Mouse (Mus musculus): ENCODE data around the gene Fcho2.

Fcho2 gene

DNA sequence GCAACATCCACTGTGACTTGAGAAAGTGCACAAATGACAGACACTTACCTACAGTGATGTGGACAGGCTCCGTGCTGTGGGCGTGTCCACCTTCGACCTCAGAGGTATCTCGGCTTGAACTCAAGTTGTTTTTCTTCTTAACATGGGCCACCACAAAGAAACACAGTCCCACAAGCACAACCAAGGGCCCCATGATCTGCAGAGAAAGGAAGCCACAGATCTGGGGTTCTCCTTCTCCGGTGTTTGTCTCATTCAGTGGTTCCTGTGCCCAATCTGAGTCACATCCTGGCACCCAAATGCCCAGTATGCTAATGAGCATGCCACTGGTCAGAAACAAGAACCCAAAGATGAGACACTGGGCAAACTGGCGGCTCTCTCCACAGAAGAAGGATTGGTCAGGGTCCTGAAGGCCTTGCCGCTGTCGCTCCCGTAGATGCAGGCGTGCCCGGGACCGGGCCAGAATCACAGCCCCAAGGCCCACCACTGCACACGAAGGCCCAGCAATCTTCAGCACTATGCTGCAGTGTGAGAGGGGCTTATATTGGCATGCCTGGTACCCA is 123.2 kb downstream of the Fcho2 start:
- in situ Hi-C loops (cut with MboI; ENCODE audit: low pct_unique_long_range_greater_than_20kb in 1 of 2, low sequenced_read_pairs in 2 of 2, unreplicated experiment in 1 of 2) = no loop called here

DNA sequence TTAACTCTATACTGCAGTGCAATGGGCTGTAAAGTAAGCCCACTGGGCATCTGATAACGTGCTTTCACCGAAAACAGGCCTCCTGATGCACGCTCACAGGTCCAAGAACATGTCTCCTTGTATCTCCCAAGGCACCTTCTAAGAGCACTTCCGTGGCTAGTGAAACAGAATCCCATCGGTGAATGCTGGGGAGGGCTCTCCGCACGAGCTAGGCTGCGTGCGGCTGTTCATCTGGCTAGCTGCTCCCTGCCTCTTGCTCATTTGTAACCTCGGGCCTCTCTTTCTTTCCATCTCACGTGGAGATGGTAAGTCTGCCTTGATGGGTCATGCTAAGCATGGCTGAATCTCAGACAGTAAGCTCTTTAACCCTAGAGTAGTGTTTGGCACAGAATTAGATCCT is 124.4 kb downstream of the Fcho2 start:
- in situ Hi-C loops (cut with MboI; ENCODE audit: low pct_unique_long_range_greater_than_20kb in 1 of 2, low sequenced_read_pairs in 2 of 2, unreplicated experiment in 1 of 2) = no loop called here

DNA sequence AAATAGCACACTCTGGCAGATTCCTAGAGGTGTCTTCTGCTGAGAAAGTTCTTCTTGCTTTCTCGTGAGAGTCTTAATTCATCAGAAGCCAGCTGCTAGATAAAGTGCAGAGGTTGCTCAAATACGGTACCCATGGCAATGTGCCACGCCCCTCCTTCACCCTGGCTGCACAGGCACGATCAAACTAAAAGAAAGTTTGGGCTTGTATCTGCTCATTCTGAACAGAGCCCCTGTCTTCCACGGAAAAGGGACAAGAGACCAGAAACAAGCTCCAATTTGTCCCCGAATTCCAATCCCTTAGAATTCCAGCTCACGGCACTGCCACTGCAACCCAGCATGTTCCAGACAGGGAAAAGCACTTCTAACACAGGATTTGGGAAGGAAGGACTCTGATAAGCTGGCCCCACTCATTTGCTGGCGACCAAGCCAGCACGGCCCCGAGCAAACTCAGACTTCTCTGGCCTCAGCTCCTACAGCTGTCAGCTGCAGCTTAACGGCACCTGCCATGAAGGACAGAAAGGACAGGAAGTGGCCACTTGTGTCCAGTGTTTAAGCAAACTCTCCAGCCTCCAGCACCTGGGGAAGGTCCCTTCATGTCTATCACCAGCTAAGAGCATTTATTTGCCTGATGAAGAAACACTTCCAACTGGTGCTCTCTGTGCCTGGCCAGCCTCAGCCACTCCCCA is 125.5 kb downstream of the Fcho2 start:
- in situ Hi-C loops (cut with MboI; ENCODE audit: low pct_unique_long_range_greater_than_20kb in 1 of 2, low sequenced_read_pairs in 2 of 2, unreplicated experiment in 1 of 2) = no loop called here

DNA sequence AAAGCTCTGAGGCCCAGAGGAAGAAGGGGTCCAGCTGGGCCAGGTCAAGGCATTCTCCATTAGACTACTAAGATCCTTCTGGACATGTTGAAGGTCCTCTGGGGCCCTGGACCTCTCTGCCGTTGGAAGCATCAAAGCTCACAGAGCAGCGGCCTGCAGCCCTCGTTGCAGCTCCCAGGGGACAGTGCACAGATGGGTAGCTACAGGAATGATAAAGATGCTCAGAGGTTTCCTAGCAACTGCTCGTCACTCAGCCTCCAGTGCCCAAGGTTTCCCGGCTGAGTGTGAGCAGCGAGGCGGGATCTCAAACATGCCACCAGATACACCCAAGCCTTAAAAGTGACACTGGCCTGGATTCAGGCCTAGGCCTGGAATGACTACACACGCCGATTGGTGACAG is 127.3 kb downstream of the Fcho2 start:
- in situ Hi-C loops (cut with MboI; ENCODE audit: low pct_unique_long_range_greater_than_20kb in 1 of 2, low sequenced_read_pairs in 2 of 2, unreplicated experiment in 1 of 2) = no loop called here

DNA sequence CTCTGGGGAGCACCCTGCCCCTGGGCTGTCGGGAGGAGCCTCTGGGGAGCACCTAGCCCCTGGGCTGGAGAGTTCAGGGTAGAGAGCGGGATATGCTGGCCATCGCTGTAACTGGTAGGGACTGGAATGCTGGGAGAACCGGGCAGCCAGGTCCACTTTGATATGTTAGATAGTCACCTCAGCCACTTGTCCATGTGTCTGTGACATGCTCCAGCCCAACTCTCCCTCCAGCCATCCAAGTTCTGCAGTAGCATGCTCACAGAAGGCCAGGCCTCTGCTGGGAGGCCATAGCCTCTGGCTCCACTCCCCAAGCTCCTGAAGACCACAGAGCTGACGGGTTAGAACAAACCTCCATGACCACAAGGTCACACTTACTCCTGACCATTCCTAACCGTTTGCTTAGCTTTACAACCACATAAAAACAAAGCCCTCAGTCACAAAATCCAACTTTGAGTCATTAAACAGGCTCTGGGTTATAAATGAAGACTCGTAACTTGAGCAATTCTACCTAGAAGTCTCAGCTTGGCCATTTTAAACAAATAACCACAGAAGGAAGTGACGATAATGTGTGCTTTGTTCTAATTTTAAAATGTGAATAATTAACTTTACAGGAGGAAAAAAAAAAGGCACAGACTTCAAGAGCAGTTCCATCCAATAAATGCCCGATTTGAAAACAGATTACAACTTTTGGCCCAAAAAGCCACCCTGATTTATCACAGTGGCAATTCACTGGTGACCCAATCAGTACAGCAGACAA is 130.9 kb downstream of the Fcho2 start:
- in situ Hi-C loops (cut with MboI; ENCODE audit: low pct_unique_long_range_greater_than_20kb in 1 of 2, low sequenced_read_pairs in 2 of 2, unreplicated experiment in 1 of 2) = no loop called here

DNA sequence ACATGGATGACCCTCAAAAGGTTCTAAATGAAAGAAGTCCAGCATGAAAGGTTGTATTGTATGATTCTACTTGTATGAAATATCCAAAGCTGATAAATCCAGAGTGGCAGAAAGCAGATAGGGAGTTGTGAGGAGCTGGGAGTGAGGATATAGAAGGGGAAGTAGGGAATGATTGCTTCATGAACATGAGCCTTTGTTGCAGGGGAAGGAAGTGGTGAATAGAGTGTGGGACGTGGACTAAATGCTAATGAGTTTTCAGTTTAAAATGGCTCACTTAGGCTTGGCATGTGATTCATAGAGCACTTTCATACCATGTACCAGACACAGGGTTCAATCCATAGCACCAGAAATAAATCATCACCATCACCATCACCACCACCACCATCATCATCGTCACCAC is 131.8 kb downstream of the Fcho2 start:
- in situ Hi-C loops (cut with MboI; ENCODE audit: low pct_unique_long_range_greater_than_20kb in 1 of 2, low sequenced_read_pairs in 2 of 2, unreplicated experiment in 1 of 2) = no loop called here

DNA sequence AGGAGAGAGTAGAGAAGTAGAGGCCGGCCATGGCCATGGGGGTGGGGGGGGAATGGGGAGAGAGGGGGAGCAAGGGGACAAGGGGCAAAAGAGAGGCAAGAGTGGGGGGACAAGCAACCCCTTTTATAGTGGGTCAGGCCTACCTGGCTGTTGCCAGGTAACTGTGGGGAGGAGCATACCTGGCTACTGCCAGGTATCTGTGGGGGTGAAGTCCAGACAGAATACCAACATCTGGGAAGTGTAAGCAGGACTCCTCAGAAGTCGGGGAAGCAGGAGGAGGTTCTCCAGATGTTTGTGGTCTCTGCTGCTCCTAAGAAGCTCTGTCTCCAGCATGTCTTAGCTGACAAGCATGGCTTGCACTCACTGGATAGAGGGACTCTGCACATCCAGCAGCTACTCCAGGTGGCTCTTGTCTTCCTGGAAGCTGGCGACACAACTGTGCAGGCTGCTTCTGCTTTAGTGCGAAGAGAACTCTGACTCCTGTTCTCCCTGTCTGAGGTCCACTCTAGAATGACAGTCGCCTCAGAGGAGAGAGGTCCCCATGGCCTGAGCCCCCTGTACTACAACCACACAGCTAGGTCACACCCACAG is 134.7 kb downstream of the Fcho2 start:
- in situ Hi-C loops (cut with MboI; ENCODE audit: low pct_unique_long_range_greater_than_20kb in 1 of 2, low sequenced_read_pairs in 2 of 2, unreplicated experiment in 1 of 2) = no loop called here

DNA sequence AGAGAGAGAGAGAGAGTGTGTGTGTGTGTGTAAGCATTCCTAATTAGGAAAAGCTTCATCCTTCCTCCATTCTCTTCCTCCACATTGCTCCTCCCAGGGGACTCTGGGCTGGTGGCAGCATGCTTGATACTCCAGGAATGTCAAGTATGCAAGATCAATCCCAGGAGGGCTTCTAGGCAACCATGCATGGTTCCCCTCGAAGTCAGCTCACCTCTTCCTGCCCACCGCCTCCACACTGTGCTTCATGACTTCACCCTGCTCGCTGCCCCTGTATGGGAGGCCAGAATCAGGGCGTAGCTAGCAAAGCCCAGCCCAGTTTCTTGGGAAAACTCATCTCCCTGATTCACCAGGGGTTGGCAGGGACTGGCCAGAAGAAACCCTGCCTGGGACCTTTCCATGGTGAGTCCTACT is 135.6 kb downstream of the Fcho2 start:
- in situ Hi-C loops (cut with MboI; ENCODE audit: low pct_unique_long_range_greater_than_20kb in 1 of 2, low sequenced_read_pairs in 2 of 2, unreplicated experiment in 1 of 2) = no loop called here

DNA sequence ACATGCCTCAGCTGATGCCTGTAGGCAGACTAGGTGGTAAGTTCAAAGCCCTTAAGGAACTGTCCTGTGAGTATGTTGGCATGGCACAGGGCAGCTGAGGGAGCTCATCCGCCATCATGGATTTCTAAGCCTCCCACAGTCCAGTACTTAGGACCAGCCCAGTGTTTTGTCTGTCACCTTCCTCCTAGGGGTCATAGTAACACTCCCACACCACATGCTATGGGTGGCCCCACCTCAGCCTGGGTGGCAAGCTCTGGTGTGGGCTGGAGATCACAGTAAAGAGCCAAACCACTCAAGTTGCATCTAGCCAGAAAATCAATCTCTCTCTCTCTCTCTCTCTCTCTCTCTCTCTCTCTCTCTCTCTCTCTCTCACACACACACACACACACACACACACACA is 136.0 kb downstream of the Fcho2 start:
- in situ Hi-C loops (cut with MboI; ENCODE audit: low pct_unique_long_range_greater_than_20kb in 1 of 2, low sequenced_read_pairs in 2 of 2, unreplicated experiment in 1 of 2) = no loop called here

DNA sequence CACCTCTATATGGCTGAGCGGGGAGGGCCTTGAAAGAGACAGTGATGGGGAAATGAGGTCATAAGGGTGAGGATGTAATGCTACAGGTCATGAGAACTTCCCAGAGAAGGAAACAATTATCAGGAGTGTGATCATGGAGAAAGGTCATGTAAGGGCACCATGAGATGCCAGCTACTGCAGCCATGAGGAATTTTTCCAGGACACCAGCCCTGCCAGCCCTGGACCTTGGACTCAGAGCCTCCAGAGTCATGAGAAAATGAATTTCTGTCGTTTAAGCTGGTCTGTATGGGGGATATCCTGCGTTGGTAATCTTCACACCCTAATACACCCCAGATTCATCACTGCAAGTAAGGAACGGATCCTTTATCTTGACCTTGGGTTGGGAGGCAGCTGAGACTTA is 141.3 kb downstream of the Fcho2 start:
- in situ Hi-C loops (cut with MboI; ENCODE audit: low pct_unique_long_range_greater_than_20kb in 1 of 2, low sequenced_read_pairs in 2 of 2, unreplicated experiment in 1 of 2) = no loop called here
